Mouse (Mus musculus): ENCODE measurements around the gene Rbm47.

DNA sequence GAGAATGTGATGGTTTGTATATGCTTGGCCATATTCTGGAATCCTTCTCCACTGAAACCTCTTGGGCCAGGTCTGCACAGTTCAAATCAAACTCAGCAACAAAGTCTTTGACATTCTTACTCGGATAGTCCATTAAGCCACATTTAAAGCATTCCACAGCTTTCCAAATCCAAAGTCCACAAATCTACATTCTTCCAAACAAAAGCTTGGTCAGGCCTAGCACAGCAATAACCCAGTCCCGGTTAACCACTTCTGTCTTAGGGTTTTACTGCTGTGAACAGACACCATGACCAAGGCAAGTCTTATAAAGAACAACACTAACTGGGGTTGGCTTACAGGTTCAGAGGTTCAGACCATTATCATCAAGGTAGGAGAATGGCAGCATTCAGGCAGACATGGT lies 133.1 kb downstream of the Rbm47 start:
- TF ChIP-seq CTCF (IDR thresholded peaks at IDR 0.05; ENCODE audit: low read depth, low read length) (no peak), POLR2A (IDR thresholded peaks at IDR 0.05; ENCODE audit: extremely low read depth, insufficient read depth, low read length) (no peak)
